Mouse (Mus musculus): ENCODE results near the gene Ptges3.
"Not testable (repeated sequence)": the region's sequence is repeated elsewhere in the genome, so short reads cannot be mapped to it uniquely, and the experiment has no call there.

The Ptges3 gene

DNA sequence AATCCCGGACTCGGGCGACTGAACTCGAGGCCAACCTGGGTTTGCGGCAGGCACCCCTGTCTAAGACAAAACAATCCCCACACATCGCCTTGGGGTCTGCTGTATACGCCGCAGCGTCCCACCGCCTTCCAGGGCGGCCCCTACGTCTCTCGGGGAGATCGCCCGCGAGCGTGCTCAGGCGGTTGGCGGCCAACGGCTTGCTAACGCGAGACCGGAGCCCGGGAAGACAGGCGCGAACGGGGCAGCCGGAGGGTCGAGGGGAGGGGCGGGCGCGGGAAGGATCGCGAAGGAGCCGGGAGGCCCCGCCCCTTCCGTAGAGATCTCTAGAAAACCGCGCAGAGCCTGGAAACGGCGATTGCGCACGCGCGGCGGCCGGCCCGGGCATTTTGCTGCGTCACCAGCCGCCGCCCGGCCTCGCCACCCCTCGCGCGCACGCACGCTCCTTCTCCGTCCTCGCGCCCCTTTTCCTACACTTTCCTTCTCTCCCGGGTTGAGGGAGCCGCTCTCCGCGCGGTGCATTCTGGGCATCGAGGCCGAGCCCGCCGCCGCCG is at the start of gene Ptges3:
Gene Ptges3, plus strand, starts transcription at position 354 of the 551 bp plus-strand sequence.
- peak; percentile 98 for DNase-seq (ENCODE audit: extremely low spot score, low spot score)

DNA sequence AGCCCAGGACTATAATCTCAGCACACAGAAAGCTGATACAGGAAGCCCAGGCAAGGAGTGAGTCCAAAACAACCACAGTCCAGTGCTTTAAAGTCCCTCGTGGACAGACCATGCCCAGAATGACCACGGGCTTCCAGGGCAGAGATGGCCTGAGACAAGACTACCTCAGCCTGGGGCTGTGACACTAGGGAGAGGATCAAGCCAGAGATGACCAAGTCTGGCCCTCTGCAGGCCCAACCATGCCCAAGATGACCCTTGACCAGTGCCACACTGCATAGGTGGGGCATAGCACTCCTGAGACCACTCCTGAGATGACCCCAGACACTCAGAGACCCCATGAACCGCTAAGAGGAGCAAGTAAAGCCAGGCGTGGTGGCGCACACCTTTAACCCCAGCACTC is 49.0 kb upstream of the Ptges3 start:
- no peak for DNase-seq (ENCODE audit: extremely low spot score, low spot score)

DNA sequence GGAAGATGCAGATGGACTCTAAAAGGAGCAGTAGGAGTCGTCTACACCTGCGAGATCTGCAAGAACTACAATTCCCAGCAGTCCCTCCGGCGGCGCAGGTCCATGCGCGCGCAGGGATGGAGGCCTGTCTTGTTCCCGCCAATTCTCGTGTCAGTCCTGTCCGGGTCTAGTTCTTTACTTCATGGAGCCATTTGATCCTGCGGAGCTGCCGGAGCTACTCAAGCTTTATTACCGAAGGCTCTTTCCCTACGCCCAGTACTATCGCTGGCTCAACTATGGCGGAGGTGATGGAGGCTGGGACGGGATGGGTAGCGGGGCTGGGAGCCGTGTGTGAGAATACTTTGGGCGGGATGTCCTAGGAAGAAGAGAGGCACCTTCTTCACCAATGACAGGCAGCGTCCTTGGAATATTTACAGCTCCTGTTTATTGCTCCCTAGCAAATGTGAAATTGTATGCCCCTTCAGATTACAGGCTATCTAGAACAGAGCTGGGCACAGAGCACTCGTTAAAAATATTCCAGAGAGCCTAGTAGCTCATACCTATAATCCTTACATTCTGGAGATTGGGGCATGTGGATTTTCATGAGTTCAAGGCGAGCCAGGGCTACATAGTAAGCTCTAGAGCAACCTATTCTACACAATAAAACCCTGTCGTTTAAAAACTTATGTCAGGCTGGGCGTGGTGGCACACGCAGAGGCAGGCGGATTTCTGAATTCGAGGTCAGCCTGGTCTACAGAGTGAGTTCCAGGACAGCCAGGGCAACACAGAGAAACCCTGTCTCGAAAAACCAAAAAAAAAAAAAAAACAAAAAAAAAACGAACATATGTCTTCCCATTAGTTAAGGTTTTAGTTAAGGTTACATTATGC is 43.5 kb upstream of the Ptges3 start, which contains the start of gene Prim1:
Gene Prim1, plus strand, starts transcription at position 101 of the 867 bp plus-strand sequence.
- DNase-seq (ENCODE audit: extremely low spot score, low spot score), result peak; percentile 88

DNA sequence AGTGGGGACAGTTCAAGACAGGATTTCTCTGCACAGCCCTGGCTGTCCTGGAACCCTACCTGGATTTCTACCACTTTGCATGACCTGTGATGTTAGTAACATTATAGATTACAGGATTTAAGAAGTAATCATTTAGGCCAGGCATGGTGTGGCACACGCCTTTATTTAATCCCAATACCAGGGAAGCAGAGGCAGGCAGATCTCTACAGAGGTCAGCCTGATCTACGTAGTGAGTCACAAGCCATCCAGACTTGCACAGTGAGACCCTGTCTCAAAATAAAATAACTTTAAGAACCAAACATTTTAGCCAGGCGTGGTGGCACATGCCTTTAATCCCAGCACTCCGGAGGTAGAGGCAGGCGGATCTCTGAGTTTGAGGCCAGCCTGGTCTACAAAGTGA is 36.6 kb upstream of the Ptges3 start:
- DNase-seq (ENCODE audit: extremely low spot score, low spot score), result no peak

DNA sequence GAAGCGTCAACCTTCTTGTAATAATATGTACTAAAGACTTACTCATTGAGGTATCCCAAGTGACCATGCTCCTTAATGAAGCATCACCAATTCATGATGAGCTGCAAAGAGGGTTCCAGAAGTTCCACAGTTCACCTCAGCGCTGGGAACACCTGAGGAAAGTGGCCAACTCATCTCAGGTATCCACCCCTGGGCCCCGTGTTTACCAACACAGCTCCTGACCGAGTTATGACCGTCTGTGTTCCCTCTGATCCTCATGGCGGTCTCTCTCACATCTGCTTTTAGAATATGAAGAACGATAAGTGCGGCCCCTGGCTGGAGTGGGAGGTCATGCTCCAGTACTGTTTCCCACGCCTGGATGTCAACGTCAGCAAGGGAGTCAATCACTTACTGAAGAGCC is 35.3 kb upstream of the Ptges3 start:
- no peak for DNase-seq (ENCODE audit: extremely low spot score, low spot score)

DNA sequence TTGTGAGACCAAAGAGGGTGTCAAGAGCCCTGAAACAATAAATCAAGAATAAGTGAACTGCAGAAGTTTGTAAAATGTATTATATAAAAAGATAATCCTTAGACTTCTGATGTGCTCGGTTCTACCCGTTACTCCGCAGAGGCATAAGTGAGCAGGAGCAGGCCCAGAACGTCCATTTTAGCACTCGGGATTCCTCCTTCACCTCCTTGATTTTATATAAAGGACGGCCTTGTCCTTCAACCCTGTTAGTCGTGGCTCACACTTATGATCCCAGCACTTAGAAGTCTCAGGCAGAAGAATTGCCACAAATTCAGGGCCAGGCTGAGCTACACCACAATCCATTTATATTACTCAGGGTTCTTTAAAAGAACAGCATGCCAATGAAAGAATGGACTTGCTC is 28.8 kb upstream of the Ptges3 start:
- no peak for DNase-seq (ENCODE audit: extremely low spot score, low spot score)

DNA sequence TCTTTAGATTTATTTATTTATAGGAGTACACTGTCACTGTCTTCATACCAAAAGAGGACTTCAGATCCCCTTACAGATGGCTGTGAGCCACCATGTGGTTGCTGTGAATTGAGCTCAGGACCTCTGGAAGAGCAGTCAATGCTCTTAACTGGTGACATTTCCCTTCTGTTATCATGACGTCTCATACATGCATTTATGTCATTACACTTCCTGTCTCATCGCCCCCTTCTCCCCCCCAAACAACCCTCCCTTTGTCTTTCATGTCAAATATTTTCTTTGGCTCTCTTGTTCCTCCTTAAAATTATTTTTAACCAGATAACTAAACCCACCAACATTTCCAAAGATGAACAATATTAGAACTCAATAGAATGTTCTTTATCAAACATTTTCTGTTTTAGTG is 27.9 kb upstream of the Ptges3 start:
- no peak for DNase-seq (ENCODE audit: extremely low spot score, low spot score)

DNA sequence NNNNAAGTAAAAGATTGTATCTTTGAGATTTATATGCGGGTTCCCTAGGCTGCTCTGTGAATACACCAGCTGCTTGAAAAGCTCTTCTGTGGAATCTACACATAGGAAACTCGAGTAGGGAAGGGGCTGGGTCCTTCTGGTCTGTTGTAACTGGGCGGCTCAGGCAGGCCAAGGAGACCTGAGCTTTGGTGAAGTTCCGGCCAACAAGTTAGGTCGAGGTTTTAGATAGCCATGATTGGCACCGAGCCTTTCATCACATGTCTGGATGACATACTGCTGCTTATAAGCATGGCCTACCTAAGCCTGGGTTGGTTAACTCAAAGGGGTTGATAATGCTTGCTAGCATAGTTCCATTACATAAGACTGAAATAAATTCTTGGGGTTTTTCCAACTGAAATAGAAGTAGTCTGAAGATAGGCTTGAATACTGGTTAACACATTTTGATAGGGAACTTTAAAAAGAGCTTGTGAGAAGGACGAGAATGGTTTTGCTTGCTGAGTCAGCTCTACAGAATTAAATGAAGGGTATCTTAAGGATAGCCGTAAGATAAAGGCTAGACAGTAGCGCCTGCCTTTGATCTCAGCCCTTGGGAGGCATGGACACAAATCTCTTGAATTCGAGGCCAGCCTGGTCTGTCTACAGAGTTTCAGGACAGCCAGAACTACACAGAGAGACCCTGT is 21.9 kb upstream of the Ptges3 start:
- DNase-seq (ENCODE audit: extremely low spot score, low spot score), result peak; percentile 35

DNA sequence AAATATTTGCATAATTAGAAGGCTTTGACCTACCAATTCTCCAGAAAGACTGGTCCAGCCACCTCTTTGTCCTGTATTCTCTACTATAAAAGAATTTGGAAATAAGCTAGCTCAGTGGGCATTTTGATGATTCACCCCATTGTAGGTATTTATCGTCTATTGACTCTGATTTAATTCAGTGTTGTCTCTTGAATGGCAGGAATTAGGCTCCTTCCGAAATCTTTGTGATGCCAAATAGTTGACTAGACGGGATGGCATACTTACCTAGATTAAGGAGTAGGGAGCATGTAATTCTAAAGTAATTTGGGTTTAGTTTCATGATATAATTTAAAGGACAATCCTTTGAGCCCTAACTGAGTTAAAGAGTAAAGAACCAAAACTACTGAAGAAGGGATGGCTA is 20.8 kb upstream of the Ptges3 start:
- no peak for DNase-seq (ENCODE audit: extremely low spot score, low spot score)

DNA sequence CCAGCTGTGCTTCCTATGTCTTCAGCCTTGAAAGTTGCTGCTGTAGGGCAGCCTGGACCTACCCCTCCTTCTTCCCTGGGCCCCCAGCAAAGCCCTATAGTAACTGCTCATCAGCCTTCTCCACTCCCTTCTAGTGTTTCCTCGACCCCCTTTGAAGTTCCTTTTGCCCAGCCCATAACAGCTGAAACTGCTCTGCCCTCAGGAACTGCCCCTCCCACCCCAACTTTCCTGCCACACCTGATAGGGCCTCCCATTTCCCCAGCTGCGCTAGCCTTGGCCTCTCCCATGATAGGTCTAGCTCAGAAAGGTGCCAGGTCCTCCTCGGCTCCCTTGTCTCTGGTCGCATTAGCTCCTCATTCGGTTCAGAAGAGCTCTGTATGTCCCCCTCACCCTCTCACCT is 19.6 kb upstream of the Ptges3 start:
- no peak for DNase-seq (ENCODE audit: extremely low spot score, low spot score)

DNA sequence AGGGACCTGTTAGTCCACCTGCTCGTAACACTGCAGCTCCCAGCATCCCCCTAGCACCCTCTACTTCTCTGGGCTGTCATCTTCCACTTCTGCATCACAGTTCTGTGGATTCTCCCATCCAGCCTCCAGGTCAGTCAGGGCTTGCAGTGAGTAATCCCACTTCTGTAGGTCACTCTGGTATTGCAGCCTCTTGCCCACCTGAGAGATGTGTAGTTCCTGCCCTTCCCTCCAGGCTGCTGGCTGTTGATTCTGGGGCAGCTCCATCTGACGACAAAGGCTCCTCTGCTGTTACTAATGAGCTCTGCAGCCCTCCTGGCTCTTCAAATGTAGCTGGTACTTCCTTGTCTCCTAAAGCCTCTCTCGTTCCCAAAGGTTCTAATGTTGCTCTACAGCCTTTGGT is 18.9 kb upstream of the Ptges3 start:
- no peak for DNase-seq (ENCODE audit: extremely low spot score, low spot score)

DNA sequence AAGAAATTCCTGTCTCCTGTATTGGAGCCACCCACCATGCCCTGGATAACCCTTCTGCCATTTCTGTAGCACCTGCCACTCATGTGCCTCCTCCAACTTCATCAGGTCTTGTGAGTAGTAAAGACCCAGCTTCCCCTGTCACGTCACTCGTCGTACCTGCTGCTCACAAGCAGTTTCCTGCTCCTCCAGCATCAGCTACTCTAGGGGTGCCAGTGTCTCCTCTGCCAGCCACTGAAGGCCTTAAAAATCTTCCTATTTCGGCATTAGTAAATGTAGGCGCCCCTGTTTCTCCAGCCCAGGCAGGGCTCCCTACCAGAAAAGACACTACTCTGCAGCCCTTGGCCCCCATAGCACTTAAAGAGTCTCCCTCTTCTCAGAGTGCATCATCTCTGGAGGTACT is 18.5 kb upstream of the Ptges3 start:
- DNase-seq (ENCODE audit: extremely low spot score, low spot score), result no peak

DNA sequence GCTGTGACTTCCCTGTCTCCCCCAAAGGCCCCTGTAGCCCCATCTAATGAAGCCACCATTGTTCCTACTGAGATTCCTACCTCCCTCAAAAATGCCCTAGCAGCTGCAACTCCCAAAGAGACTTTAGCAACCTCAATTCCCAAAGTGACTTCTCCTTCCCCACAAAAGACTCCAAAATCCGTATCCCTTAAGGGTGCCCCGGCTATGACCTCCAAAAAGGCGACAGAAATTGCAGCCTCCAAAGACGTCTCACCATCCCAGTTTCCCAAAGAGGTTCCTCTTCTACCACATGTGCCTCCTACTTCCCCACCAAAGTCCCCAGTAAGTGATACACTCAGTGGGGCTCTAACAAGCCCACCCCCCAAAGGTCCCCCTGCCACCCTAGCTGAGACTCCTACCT is 17.1 kb upstream of the Ptges3 start:
- DNase-seq (ENCODE audit: extremely low spot score, low spot score), result no peak

DNA sequence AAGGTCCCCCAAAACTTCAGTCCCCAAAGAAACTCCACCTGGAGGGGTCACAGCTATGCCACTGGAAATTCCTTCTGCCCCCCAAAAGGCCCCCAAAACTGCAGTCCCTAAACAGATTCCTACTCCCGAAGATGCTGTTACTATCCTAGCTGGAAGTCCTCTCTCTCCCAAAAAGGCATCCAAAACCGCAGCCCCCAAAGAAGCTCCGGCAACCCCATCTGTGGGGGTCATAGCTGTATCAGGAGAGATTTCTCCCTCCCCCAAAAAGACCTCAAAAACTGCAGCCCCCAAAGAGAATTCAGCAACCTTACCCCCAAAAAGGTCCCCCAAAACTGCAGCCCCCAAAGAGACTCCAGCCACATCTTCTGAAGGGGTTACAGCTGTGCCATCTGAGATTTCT is 16.3 kb upstream of the Ptges3 start:
- DNase-seq (ENCODE audit: extremely low spot score, low spot score), result no peak

DNA sequence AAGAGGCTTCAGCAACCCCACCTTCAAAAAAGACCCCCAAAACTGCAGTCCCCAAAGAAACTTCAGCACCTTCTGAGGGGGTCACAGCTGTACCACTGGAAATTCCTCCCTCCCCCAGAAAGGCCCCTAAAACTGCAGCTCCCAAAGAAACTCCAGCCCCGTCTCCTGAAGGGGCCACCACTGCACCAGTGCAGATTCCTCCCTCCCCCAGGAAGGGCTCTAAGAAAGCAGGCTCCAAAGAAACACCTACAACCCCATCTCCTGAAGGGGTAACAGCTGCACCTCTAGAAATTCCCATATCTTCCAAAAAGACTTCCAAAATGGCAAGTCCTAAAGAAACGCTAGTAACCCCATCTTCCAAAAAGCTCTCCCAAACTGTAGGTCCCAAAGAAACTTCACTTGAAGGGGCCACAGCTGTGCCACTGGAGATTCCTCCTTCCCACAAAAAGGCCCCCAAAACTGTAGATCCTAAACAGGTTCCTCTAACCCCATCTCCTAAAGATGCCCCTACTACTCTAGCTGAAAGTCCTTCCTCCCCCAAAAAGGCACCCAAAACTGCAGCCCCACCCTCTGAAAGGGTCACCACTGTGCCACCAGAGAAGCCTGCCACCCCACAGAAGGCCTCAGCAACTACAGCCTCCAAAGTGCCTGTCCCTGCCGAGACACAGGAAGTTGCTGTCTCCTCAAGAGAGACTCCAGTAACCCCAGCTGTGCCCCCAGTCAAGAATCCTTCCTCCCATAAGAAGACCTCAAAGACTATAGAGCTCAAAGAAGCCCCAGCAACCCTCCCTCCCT is 15.5 kb upstream of the Ptges3 start:
- no peak for DNase-seq (ENCODE audit: extremely low spot score, low spot score)

DNA sequence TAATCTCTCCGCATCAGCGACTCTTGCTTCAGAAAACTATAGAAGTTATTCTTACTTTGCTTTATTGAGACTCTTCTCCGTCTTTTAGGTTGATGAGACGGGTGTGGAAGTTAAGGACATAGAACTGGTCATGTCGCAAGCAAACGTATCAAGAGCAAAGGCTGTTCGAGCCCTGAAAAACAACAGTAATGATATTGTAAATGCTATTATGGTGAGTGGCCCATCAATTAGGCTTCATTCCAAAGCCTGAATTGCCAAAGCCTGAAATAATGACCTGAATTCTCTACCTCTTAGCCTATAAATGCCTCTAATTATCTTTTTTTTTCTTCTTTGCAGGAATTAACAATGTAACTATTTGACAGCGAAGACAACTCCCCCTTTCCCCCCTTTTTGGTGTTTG is 10.6 kb upstream of the Ptges3 start:
- DNase-seq (ENCODE audit: extremely low spot score, low spot score), result no peak

DNA sequence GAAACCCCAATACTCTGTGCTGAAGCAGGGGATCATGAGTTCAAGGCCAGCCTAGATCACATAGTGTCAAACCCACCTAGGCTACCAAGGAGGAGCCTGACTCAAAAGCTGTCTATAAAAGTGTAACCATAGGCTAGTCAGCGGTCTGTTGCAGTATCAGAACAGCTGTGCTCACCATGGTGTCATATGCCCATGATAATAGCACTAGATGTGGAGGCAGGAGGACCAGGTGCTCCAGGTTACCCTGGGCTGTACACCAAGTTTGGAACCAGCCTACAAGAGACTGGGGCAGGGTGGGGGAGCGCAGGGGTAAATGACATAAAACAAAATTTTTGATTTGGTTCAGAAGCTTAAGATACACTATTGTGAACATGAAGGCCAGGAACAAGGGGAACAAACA is 9.0 kb upstream of the Ptges3 start:
- no peak for DNase-seq (ENCODE audit: extremely low spot score, low spot score)

DNA sequence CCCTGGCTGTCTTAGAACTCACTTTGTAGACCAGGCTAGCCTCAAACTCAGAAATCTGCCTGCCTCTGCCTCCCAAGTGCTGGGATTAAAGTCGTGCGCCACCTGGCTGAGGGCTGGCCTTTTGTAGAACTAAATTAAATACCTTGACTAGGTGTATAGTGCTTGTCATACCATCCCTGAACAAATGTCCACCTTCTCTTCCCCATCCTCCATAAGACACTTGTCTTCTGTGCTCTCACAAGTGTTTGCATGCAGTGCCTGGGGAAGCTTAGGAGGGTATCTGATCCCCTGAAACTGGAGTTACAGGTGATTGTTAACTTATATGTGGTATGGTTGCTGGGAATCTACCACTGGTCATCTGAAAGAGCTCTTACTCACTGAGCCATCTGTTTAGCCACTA is 8.4 kb upstream of the Ptges3 start:
- DNase-seq (ENCODE audit: extremely low spot score, low spot score), result no peak

DNA sequence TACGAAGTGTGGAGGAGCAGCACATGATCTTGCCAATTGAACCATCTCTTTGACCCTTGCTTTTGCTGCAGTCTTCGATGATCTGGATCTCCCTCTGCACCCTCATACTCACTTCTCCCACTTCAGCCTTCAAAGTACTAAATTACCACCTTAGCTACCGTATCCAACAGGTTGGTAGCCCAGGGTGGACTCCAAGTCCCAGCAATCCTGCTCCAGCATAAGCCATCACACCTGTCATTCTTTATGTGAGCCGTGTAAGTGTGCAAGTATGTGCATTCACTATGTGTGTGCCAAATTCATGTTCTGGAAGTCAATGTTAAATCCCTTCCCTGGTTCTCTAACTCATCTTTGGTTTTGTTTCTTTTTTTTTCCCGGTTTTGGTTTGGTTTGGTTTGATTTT is 7.2 kb upstream of the Ptges3 start:
- DNase-seq (ENCODE audit: extremely low spot score, low spot score), result no peak

DNA sequence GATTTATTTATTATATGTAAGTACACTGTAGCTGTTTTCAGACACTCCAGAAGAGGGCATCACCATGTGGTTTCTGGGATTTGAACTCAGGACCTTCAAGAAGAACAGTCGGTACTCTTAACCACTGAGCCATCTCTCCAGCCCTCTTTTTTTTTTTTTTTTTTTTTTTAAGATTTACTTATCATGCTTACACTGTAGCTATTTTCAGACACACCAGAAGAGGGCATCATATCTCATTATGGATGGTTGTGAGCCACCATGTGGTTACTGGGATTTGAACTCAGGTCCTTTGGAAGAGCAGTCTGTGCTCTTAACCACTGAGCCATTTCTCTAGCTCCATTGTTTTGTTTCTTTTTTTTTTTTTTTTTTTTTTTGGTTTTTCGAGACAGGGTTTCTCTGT is 6.6 kb upstream of the Ptges3 start:
- not testable (repeated sequence) for DNase-seq (ENCODE audit: extremely low spot score, low spot score)

DNA sequence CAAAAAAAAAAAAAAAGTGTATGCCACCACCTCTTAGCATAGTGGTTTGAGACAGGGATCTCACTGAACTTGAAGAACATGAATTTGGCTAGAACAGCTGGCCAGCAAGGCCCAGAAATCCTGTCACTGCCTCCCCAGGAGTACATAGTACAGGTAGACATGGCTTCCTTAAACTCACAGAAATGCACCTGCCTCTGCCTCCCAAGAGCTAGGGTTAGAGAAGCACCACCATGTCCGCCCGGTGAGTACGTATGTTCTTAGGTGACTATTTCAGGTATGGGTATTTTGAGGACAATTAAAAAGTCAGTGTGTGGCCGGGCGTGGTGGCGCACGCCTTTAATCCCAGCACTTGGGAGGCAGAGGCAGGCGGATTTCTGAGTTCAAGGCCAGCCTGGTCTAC is 5.8 kb upstream of the Ptges3 start:
- no peak for DNase-seq (ENCODE audit: extremely low spot score, low spot score)

DNA sequence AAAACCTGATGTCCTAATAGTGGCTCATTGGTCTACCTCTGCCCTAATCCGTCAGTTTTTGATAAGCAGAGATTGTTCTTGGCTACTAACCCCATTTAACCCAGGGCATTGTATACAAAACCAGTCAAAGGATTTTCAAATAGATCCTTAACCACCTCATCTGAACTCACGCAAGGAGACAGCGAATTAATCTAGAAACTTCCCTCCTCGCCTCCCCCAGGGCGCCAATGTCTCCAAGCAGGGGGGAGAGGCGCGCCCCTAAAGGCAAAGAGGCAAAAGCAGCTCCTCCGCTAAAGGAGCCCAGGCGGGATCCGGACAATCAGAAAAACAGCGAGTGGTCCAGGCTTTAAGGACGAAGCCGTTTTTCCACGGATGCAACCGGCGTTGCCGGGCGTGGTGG is 570 bp upstream of the Ptges3 start:
- DNase-seq (ENCODE audit: extremely low spot score, low spot score), result no peak
